Mouse (Mus musculus): Measurements from ENCODE around the gene Gm20905. TPM values are rescaled to one million over a fixed set of nuclear protein-coding genes. Genes with fewer than 3 reads are reported as not detected.
"Not testable (repeated sequence)": the region's sequence is repeated elsewhere in the genome, so short reads cannot be mapped to it uniquely, and the experiment has no call there.

The Gm20905 gene
- not detected for polyA plus RNA-seq (2017; shearing (Covaris generic))

- not testable (repeated sequence) for ATAC-seq
Measured at GRCm38 (mm10) chrY:37259503-37259902, at the start of gene Gm20905. TSS of gene Gm20905 (minus strand) at chrY:37259603.
